Mouse (Mus musculus) urinary bladder, postnatal 14 days (tissue): ENCODE results near the gene Dph6.
"Not testable (repeated sequence)": the region's sequence is repeated elsewhere in the genome, so short reads cannot be mapped to it uniquely, and the experiment has no call there.

Experiments used
- DNase-seq: peaks from one replicate; pipeline ENCODE4 v3.0.0; 2021; ENCODE audit warnings: low spot score

Dph6 gene

GRCm38 (mm10) chr2:114654365-114655239 lies at the start of gene Dph6:
Dph6 (minus strand) TSS chr2:114654964.
- DNase-seq = peak; percentile 84

GRCm38 (mm10) chr2:114700966-114701685 lies 46.4 kb upstream of the Dph6 start:
- DNase-seq = no peak

- DNase-seq = no peak
These were observed 36.8 kb upstream of the Dph6 start for GRCm38 (mm10) chr2:114691607-114692006.

- no peak for DNase-seq
These were observed 32.7 kb upstream of the Dph6 start for GRCm38 (mm10) chr2:114687483-114687882.

GRCm38 (mm10) chr2:114687081-114687480 lies 32.3 kb upstream of the Dph6 start:
- no peak for DNase-seq

- no peak for DNase-seq
These were observed 19.1 kb upstream of the Dph6 start for GRCm38 (mm10) chr2:114673831-114674230.

GRCm38 (mm10) chr2:114670983-114671382 lies 16.2 kb upstream of the Dph6 start:
- DNase-seq = no peak

GRCm38 (mm10) chr2:114658954-114659353 lies 4.2 kb upstream of the Dph6 start:
- no peak for DNase-seq

GRCm38 (mm10) chr2:114646240-114646639 lies 8.5 kb downstream of the Dph6 start:
- no peak for DNase-seq

GRCm38 (mm10) chr2:114643832-114644231 lies 10.9 kb downstream of the Dph6 start:
- no peak for DNase-seq

- DNase-seq = no peak
These were observed 30.1 kb downstream of the Dph6 start for GRCm38 (mm10) chr2:114624683-114625082.

GRCm38 (mm10) chr2:114622550-114622939 lies 32.2 kb downstream of the Dph6 start:
- no peak for DNase-seq

GRCm38 (mm10) chr2:114621781-114622549 lies 32.8 kb downstream of the Dph6 start:
- DNase-seq = peak; percentile 9

GRCm38 (mm10) chr2:114611576-114611975 lies 43.2 kb downstream of the Dph6 start:
- no peak for DNase-seq

- no peak for DNase-seq
These were observed 44.7 kb downstream of the Dph6 start for GRCm38 (mm10) chr2:114610110-114610509.

GRCm38 (mm10) chr2:114605202-114605601 lies 49.6 kb downstream of the Dph6 start:
- not testable (repeated sequence) for DNase-seq

- no peak for DNase-seq
These were observed 53.6 kb downstream of the Dph6 start for GRCm38 (mm10) chr2:114601174-114601573.

- no peak for DNase-seq
These were observed 55.0 kb downstream of the Dph6 start for GRCm38 (mm10) chr2:114599793-114600192.

GRCm38 (mm10) chr2:114593393-114593792 lies 61.4 kb downstream of the Dph6 start:
- DNase-seq = no peak

- DNase-seq = no peak
These were observed 74.0 kb downstream of the Dph6 start for GRCm38 (mm10) chr2:114580714-114581113.

GRCm38 (mm10) chr2:114543000-114543622 lies 111.7 kb downstream of the Dph6 start:
- DNase-seq = no peak

GRCm38 (mm10) chr2:114542325-114542724 lies 112.4 kb downstream of the Dph6 start:
- no peak for DNase-seq
